Mouse (Mus musculus): ENCODE data around the gene Ip6k2. TPM values are rescaled to one million over a fixed set of nuclear protein-coding genes. Genes with fewer than 3 reads are reported as not detected.

Ip6k2 gene
- polyA plus RNA-seq, 2 experiments: 119 to 265 TPM

DNA sequence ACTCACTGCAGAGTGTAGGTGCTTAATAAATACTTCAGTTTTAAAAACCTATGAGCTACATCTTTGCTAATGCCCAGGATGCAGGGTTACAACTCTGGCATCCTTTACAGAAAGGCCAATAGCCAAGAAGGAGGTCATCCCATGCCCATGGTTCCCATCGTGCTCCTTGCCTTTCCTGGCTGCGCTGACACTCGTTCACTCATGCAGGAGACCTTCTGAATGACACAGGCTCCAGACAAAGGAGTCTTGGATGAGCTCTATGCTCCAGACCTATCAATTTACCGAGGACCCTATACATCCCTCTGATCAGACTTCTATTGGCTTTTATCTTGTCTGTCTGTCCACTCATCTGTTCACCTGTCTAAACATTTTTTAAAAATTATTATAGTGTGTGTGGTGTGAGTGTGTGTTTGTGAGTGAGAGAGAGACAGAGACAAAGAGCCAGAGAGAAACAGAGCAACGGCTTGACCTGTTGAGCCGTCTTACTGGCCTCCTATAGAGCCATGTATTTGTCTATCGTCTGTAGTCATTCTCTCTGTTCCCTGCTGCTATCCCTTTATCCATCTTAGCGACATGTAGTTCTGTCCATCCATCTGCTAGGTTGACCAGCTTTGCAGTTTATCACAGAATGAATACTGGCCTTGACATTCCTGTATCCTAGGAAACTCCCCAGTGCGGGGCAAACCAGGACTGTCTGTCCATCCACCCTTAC lies 604 bp upstream of the Ip6k2 start:
- TF ChIP-seq POLR2A (IDR thresholded peaks at IDR 0.05; ENCODE audit: borderline replicate concordance, extremely low read depth, insufficient read depth, insufficient read length): no peak
- DNase-seq (ENCODE audit: low spot score): no peak
- Histone ChIP-seq H3K27me3 (ENCODE audit: control insufficient read depth, insufficient read depth, low read length) (no peaks in the 10 kb centered on the region), H3K4me3 (replicated peaks; ENCODE audit: low read length) (peak overlapping the region; percentile 91), H3K4me2 (replicated peaks; ENCODE audit: low read depth, low read length, severe bottlenecking) (peak overlapping the region; percentile 71), H3K4me1 (ENCODE audit: control insufficient read depth, insufficient read depth, low read length) (peaks cover 20% of the 10 kb centered on the region), H3K9me3 (ENCODE audit: control insufficient read depth, low read length) (no peaks in the 10 kb centered on the region), H3K9ac (ENCODE audit: low read depth, low read length, severe bottlenecking) (peak overlapping the region; percentile 99), H3K27ac (replicated peaks; ENCODE audit: low read depth, low read length) (0 out of 2 replicates have a peak overlapping the region, but pooled peaks have one; percentile 82), H3K36me3 (ENCODE audit: control insufficient read depth, insufficient read depth, low read length) (peaks cover 3% of the 10 kb centered on the region; the same call in 1 of the 2 replicates)
- 36% methylated on average over 9 of the region's 9 CpGs for WGBS
- no peak; the same call in 1 of the 2 replicates for ATAC-seq (ENCODE audit: low FRiP score, low read depth)

DNA sequence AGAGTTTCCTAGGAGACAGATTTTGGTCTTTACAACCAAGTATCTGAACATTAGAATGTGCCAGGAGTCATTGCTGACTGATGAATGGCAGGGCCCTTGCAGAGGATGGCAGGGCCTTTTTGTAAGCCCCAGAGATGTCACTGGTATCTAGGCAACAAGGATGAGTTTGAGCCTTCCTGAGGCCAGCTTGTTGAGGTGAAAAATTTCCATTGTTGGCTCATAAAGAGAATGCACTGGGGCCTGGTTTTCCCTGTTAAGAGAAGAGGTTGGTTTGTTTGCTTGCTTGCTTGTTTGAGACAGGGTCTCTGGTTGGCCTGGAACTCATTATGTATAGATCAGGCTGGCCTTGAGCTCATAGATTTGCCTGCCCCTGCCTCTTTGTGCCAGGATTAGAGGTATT lies 1.8 kb downstream of the Ip6k2 start:
- H3K4me1 ChIP-seq (ENCODE audit: control insufficient read depth, insufficient read depth, low read length): peaks cover 28% of the 10 kb centered on the region
- peak overlapping the region; percentile 13; the same call in 1 of the 2 replicates for H3K9ac ChIP-seq (ENCODE audit: low read depth, low read length, severe bottlenecking)
- H3K27ac ChIP-seq (replicated peaks; ENCODE audit: low read depth, low read length): no peak overlapping the region

DNA sequence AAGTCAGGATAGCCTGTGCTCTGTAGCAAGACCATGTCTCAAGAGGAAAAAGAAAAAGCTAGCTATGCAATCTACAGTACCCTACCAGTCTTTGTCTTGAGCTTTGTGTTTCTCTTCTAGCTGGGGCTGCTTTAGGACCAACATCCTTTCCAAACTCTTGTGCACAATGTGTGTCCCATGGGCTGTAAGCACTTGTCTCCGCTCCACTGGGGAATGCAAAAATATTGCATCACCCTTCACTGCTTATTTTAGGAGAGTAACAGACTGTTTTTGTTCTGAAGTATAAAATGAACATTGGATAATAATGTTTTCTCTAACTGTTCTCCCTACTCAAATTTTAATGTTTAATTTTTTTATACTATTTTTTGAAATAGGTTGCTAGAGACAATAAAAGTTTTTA lies 2.9 kb downstream of the Ip6k2 start:
- Histone ChIP-seq H3K9me3 (ENCODE audit: control insufficient read depth, low read length) (no peaks in the 10 kb centered on the region), H3K36me3 (ENCODE audit: control insufficient read depth, insufficient read depth, low read length) (peaks cover 3% of the 10 kb centered on the region; the same call in 1 of the 2 replicates), H3K4me2 (replicated peaks; ENCODE audit: low read depth, low read length, severe bottlenecking) (peak overlapping the region; percentile 65; the same call in 1 of the 2 replicates), H3K9ac (ENCODE audit: low read depth, low read length, severe bottlenecking) (no peak overlapping the region), H3K4me1 (ENCODE audit: control insufficient read depth, insufficient read depth, low read length) (peaks cover 32% of the 10 kb centered on the region), H3K4me3 (replicated peaks; ENCODE audit: low read length) (no peak overlapping the region), H3K27ac (replicated peaks; ENCODE audit: low read depth, low read length) (no peak overlapping the region), H3K27me3 (ENCODE audit: control insufficient read depth, insufficient read depth, low read length) (no peaks in the 10 kb centered on the region)
- DNase-seq (ENCODE audit: low spot score) (no peak), ATAC-seq (ENCODE audit: low FRiP score, low read depth) (no peak)
- 87% methylated on average over 1 of the region's 1 CpGs for WGBS
- TF ChIP-seq POLR2A (IDR thresholded peaks at IDR 0.05; ENCODE audit: borderline replicate concordance, extremely low read depth, insufficient read depth, insufficient read length): no peak

More for the DNA sequence above, 1.8 kb downstream of the Ip6k2 start:
- ATAC-seq (ENCODE audit: low FRiP score, low read depth): no peak
- Histone ChIP-seq H3K27me3 (ENCODE audit: control insufficient read depth, insufficient read depth, low read length) (no peaks in the 10 kb centered on the region), H3K4me3 (replicated peaks; ENCODE audit: low read length) (peak overlapping the region; percentile 91), H3K9me3 (ENCODE audit: control insufficient read depth, low read length) (no peaks in the 10 kb centered on the region), H3K36me3 (ENCODE audit: control insufficient read depth, insufficient read depth, low read length) (peaks cover 3% of the 10 kb centered on the region; the same call in 1 of the 2 replicates), H3K4me2 (replicated peaks; ENCODE audit: low read depth, low read length, severe bottlenecking) (peak overlapping the region; percentile 65)
- TF ChIP-seq POLR2A (IDR thresholded peaks at IDR 0.05; ENCODE audit: borderline replicate concordance, extremely low read depth, insufficient read depth, insufficient read length): no peak
- no peak for DNase-seq (ENCODE audit: low spot score)

DNA sequence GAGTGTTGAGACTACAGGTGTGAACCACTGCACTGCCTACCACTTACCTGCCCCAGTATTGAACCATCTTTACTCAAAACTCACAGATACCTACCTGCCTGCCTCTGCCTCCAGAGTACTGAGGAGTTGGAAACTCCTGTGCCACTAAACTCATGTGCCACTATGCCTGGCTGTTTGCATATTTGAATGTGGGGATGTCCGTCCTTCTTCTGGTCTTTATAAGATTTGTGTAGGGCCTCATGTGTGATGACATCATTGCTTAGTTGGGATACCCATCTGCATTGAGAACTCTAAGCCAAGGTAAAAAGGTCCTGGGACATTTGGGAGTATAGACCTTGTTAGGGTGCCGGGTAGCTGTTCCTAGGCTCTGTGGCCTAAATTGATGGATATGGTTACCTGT lies 3.5 kb downstream of the Ip6k2 start:
- H3K9me3 ChIP-seq (ENCODE audit: control insufficient read depth, low read length): no peaks in the 10 kb centered on the region
- no peak overlapping the region for H3K4me2 ChIP-seq (replicated peaks; ENCODE audit: low read depth, low read length, severe bottlenecking)
- H3K4me1 ChIP-seq (ENCODE audit: control insufficient read depth, insufficient read depth, low read length): peaks cover 36% of the 10 kb centered on the region
- no peak overlapping the region for H3K9ac ChIP-seq (ENCODE audit: low read depth, low read length, severe bottlenecking)
- peaks cover 3% of the 10 kb centered on the region; the same call in 1 of the 2 replicates for H3K36me3 ChIP-seq (ENCODE audit: control insufficient read depth, insufficient read depth, low read length)
- TF ChIP-seq POLR2A (IDR thresholded peaks at IDR 0.05; ENCODE audit: borderline replicate concordance, extremely low read depth, insufficient read depth, insufficient read length): no peak
- no peaks in the 10 kb centered on the region for H3K27me3 ChIP-seq (ENCODE audit: control insufficient read depth, insufficient read depth, low read length)
- H3K27ac ChIP-seq (replicated peaks; ENCODE audit: low read depth, low read length): no peak overlapping the region
- H3K4me3 ChIP-seq (replicated peaks; ENCODE audit: low read length): no peak overlapping the region
- ATAC-seq (ENCODE audit: low FRiP score, low read depth) (no peak), DNase-seq (ENCODE audit: low spot score) (no peak)
- WGBS: 94% methylated on average over 2 of the region's 2 CpGs

DNA sequence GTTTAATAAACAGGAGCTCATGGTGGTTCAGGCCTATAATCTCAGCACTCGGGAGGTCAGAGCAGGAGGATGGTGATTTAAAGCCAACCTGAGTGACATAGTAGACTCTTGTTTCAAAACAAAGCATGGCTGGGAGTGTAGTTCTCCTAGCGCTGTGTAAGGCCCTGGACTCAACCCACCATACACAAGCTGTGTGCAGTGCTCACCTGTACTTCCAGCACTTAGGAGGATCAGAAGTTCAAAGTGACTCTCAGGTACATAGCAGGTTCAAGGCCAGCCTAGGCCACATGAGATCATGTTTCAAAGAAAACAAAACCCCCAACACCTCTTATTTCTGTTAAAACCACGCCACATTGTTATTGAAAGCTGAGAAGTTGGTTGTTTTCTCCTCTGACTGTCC lies 5.1 kb downstream of the Ip6k2 start:
- TF ChIP-seq POLR2A (IDR thresholded peaks at IDR 0.05; ENCODE audit: borderline replicate concordance, extremely low read depth, insufficient read depth, insufficient read length): no peak
- ATAC-seq (ENCODE audit: low FRiP score, low read depth) (no peak), DNase-seq (ENCODE audit: low spot score) (no peak)
- no peak overlapping the region for H3K9ac ChIP-seq (ENCODE audit: low read depth, low read length, severe bottlenecking)
- peaks cover 44% of the 10 kb centered on the region for H3K4me1 ChIP-seq (ENCODE audit: control insufficient read depth, insufficient read depth, low read length)
- H3K27me3 ChIP-seq (ENCODE audit: control insufficient read depth, insufficient read depth, low read length): no peaks in the 10 kb centered on the region
- H3K9me3 ChIP-seq (ENCODE audit: control insufficient read depth, low read length): no peaks in the 10 kb centered on the region
- no peak overlapping the region for H3K4me3 ChIP-seq (replicated peaks; ENCODE audit: low read length)
- no peak overlapping the region for H3K27ac ChIP-seq (replicated peaks; ENCODE audit: low read depth, low read length)
- H3K36me3 ChIP-seq (ENCODE audit: control insufficient read depth, insufficient read depth, low read length): peaks cover 3% of the 10 kb centered on the region; the same call in 1 of the 2 replicates
- H3K4me2 ChIP-seq (replicated peaks; ENCODE audit: low read depth, low read length, severe bottlenecking): no peak overlapping the region
- WGBS: 67% methylated on average over 3 of the region's 3 CpGs
